Mouse (Mus musculus) liver, embryonic 14.5 days (tissue): Measurements from ENCODE around the gene Pecam1. TPM values are rescaled to one million over a fixed set of nuclear protein-coding genes. Genes with fewer than 3 reads are reported as not detected.
"Not testable (repeated sequence)": the region's sequence is repeated elsewhere in the genome, so short reads cannot be mapped to it uniquely, and the experiment has no call there.

Experiments used
- ATAC-seq: fragments of 200-750 bp; cut with Nextera tagmentation; 2 replicates; pipeline ENCODE4 v1.8.0; 2017; ENCODE audit warnings: moderate number of reproducible peaks, mild to moderate bottlenecking, moderate library complexity; ENCODE audit not compliant: insufficient read depth
- DNase-seq, 3 experiments: peaks; one replicate each; pipeline ENCODE4 v3.0.0-alpha.2; 2012 to 2013; ENCODE audit warnings: low read depth in 3 of 3, low spot score in 3 of 3
- H3K27ac ChIP-seq: fragments of 300-500 bp; sonication (generic); 2 replicates; pipeline ENCODE4 v1.5.1; 2014; ENCODE audit warnings: moderate library complexity, mild to moderate bottlenecking, control low read depth, inconsistent platforms
- H3K27me3 ChIP-seq: fragments of 300-500 bp; sonication (generic); 2 replicates; pipeline ENCODE4 v1.6.1; 2014; ENCODE audit warnings: mild to moderate bottlenecking, low read length, moderate library complexity; ENCODE audit not compliant: control insufficient read depth, insufficient read depth
- H3K36me3 ChIP-seq: fragments of 300-500 bp; sonication (generic); replicated peaks from 2 replicates; pipeline ENCODE4 v1.6.1; 2014; ENCODE audit warnings: low read depth; ENCODE audit not compliant: control insufficient read depth, insufficient read depth
- H3K4me1 ChIP-seq, 2 experiments: fragments of 200-500 bp in 1 of 2; fragments of 300-500 bp in 1 of 2; sonication (generic) in 1 of 2; replicated peaks; 2 replicates each; pipeline ENCODE4 v1.6.1; 2012 to 2014; ENCODE audit warnings: antibody characterized with exemption in 1 of 2, inconsistent platforms in 1 of 2, low read length in 1 of 2; ENCODE audit not compliant: control insufficient read depth in 2 of 2, insufficient read depth in 2 of 2
- H3K4me2 ChIP-seq: fragments of 300-500 bp; sonication (generic); 2 replicates; pipeline ENCODE4 v1.6.1; 2014; ENCODE audit warnings: low read depth, mild to moderate bottlenecking, control low read depth, moderate library complexity
- H3K4me3 ChIP-seq, 2 experiments: fragments of 200-500 bp in 1 of 2; fragments of 300-500 bp in 1 of 2; sonication (generic) in 1 of 2; 2 replicates each; pipeline ENCODE4 v1.5.1; 2012 to 2014; ENCODE audit warnings: low read depth in 2 of 2, low read length in 2 of 2, mild to moderate bottlenecking in 2 of 2, control low read depth in 1 of 2, inconsistent platforms in 1 of 2, moderate library complexity in 1 of 2; ENCODE audit not compliant: insufficient read depth in 1 of 2
- H3K9ac ChIP-seq: fragments of 300-500 bp; sonication (generic); replicated peaks from 2 replicates; pipeline ENCODE4 v1.6.1; 2014; ENCODE audit warnings: mild to moderate bottlenecking, control low read depth, moderate library complexity
- H3K9me3 ChIP-seq: fragments of 300-500 bp; sonication (generic); 2 replicates; pipeline ENCODE4 v1.6.1; 2016; ENCODE audit warnings: low read length, mixed read lengths; ENCODE audit not compliant: control insufficient read depth
- CTCF ChIP-seq: IDR thresholded peaks from 2 replicates; pipeline ENCODE4 v1.5.1; 2016; ENCODE audit warnings: antibody characterized with exemption, low read depth, control low read depth
- EP300 ChIP-seq: IDR thresholded peaks from 2 replicates; pipeline ENCODE4 v1.6.1; 2016; ENCODE audit warnings: antibody characterized with exemption, low read depth
- WGBS: fragments of 180-500 bp; shearing (Covaris S2); extraction: QIAGEN DNeasy Blood & Tissue Kit; methylation state at CpG from one replicate; pipeline ENCODE4 v1.1.7; 2014; ENCODE audit not compliant: insufficient replicate concordance; 5-methylcytosine and 5-hydroxymethylcytosine counted together
- polyA plus RNA-seq, 2 experiments: library from polyadenylated mRNA; depleted of rRNA in 1 of 2; stranded (reverse) in 1 of 2; unstranded in 1 of 2; fragments of >200 nt; fragmentation: Nextera tagmentation in 1 of 2; extraction: Ambion mirVana in 1 of 2; gene quantifications; 2 replicates each; pipeline versions ENCODE4 v1.2.1 to v1.2.3; 2012 to 2014

Pecam1 gene
- polyA plus RNA-seq, 2 experiments, result 5.5 to 6.3 TPM

GRCm38 (mm10) chr11:106782841-106783764, 32.7 kb upstream of the Pecam1 start:
- DNase-seq (no peak), ATAC-seq (no peak)
- H3K9me3 ChIP-seq, result no peaks in the 10 kb centered on the region
- H3K4me1 ChIP-seq, result peaks cover 7 to 9% of the 10 kb centered on the region in 2 experiments
- 87% methylated on average over 9 of the region's 9 CpGs for WGBS
- TF ChIP-seq CTCF, result no peak
- no peak for TF ChIP-seq EP300
- no peaks in the 10 kb centered on the region for H3K27me3 ChIP-seq
- H3K4me3 ChIP-seq, result no peak overlapping the region
- H3K27ac ChIP-seq, result no peak overlapping the region
- H3K4me2 ChIP-seq, result no peak overlapping the region
- peaks cover 75% of the 10 kb centered on the region for H3K36me3 ChIP-seq
- no peak overlapping the region; the same call in 1 of the 2 replicates for H3K9ac ChIP-seq

GRCm38 (mm10) chr11:106782271-106782670, 31.8 kb upstream of the Pecam1 start:
- H3K27me3 ChIP-seq, DNase-seq, H3K9me3 ChIP-seq, H3K4me3 ChIP-seq, H3K9ac ChIP-seq, H3K4me2 ChIP-seq, ATAC-seq, H3K27ac ChIP-seq: not testable (repeated sequence)
- WGBS, result 84% methylated on average over 7 of the region's 7 CpGs
- H3K4me1 ChIP-seq, result peaks cover 9 to 13% of the 10 kb centered on the region in 2 experiments
- peaks cover 75% of the 10 kb centered on the region for H3K36me3 ChIP-seq

- no peak overlapping the region for H3K9ac ChIP-seq
- TF ChIP-seq CTCF (no peak), EP300 (no peak)
- H3K4me1 ChIP-seq, result peaks cover 6 to 12% of the 10 kb centered on the region in 2 experiments
- peak overlapping the region; percentile 85 for H3K4me2 ChIP-seq
- H3K27me3 ChIP-seq, result no peaks in the 10 kb centered on the region
- H3K4me3 ChIP-seq, result peak overlapping the region in 1 of 2 experiments; percentile 83; a peak in 1 of 4 replicates
- peaks cover 61% of the 10 kb centered on the region for H3K36me3 ChIP-seq
- H3K9me3 ChIP-seq, result no peaks in the 10 kb centered on the region
- peak overlapping the region; percentile 97 for H3K27ac ChIP-seq
- DNase-seq, result no peak
- WGBS, result 74% methylated on average over 6 of the region's 6 CpGs
- ATAC-seq, result no peak
Measured at GRCm38 (mm10) chr11:106780590-106781220, 30.3 kb upstream of the Pecam1 start.

- peak overlapping the region; percentile 61 for H3K9ac ChIP-seq
- WGBS, result 67% methylated on average over 4 of the region's 4 CpGs
- peak overlapping the region; percentile 97 for H3K27ac ChIP-seq
Measured at GRCm38 (mm10) chr11:106780089-106780425, 29.6 kb upstream of the Pecam1 start.

More at GRCm38 (mm10) chr11:106780089-106780425, 29.6 kb upstream of the Pecam1 start:
- no peak for ATAC-seq
- Histone ChIP-seq H3K4me2 (peak overlapping the region; percentile 85), H3K27me3 (no peaks in the 10 kb centered on the region), H3K4me3 (peak overlapping the region; percentile 40 to 83; a peak in 3 of 4 replicates), H3K36me3 (peaks cover 59% of the 10 kb centered on the region), H3K4me1 (peaks cover 6 to 12% of the 10 kb centered on the region in 2 experiments), H3K9me3 (no peaks in the 10 kb centered on the region)
- TF ChIP-seq CTCF, result no peak
- TF ChIP-seq EP300, result no peak
- DNase-seq, result no peak
